Mouse (Mus musculus): ENCODE measurements around the gene Cope. TPM values are rescaled to one million over a fixed set of nuclear protein-coding genes. Genes with fewer than 3 reads are reported as not detected.

Gene Cope
- total RNA-seq, 2 experiments from 2014 or later, result 122 to 132 TPM

Other genes starting within 250 kb of the Cope start
- 1 to 10 TPM; 1.7 to 2.4 TPM for gene Tm6sf2, start 229.6 kb upstream of the Cope start, total RNA-seq (2021)
- gene Hapln4, start 219.1 kb upstream of the Cope start, total RNA-seq (2021), result 10 to 100 TPM; 17.9 to 20.9 TPM
- gene Ncan, start 181.6 kb upstream of the Cope start, total RNA-seq (2021), result 100 to 1,000 TPM; 342 to 344 TPM
- gene Nr2c2ap, start 171.2 kb upstream of the Cope start, total RNA-seq (2021), result 10 to 100 TPM; 25.5 to 28.1 TPM
- 1 to 10 TPM; 9.2 to 9.6 TPM for gene Rfxank, start 163.4 kb upstream of the Cope start, total RNA-seq (2021)
- 10 to 100 TPM; 44.3 to 48.7 TPM for gene Borcs8, start 163.0 kb upstream of the Cope start, total RNA-seq (2021)
- not detected for gene Mef2b, start 162.8 kb upstream of the Cope start, total RNA-seq (2021)
- 10 to 100 TPM; 51.3 to 53.2 TPM for gene Tmem161a, start 130.2 kb upstream of the Cope start, total RNA-seq (2021)
- 10 to 100 TPM; 32.7 to 34.5 TPM for gene Slc25a42, start 90.2 kb upstream of the Cope start, total RNA-seq (2021)
- 100 to 1,000 TPM; 116 to 117 TPM for gene Sugp2, start 68.3 kb upstream of the Cope start, total RNA-seq (2021)
- 10 to 100 TPM; 57.1 to 68.7 TPM for gene Armc6, start 68.1 kb upstream of the Cope start, total RNA-seq (2021)
- 10 to 100 TPM; 10.5 to 12.9 TPM for gene Homer3, start 19.7 kb upstream of the Cope start, total RNA-seq (2021)
- 10 to 100 TPM; 43.5 to 44.6 TPM for gene Ddx49, start within 50 bp of the Cope start, total RNA-seq (2021)
- gene Cers1, start 13.3 kb downstream of the Cope start, total RNA-seq (2021), result 100 to 1,000 TPM; 118 to 126 TPM
- gene Gdf1, start 27.3 kb downstream of the Cope start, total RNA-seq (2021), result 10 to 100 TPM; 15.4 to 20.8 TPM
- gene Upf1, start 50.8 kb downstream of the Cope start, total RNA-seq (2021), result 10 to 100 TPM; 49.8 to 53.4 TPM
- under 1 TPM; 0.51 to 0.72 TPM for gene Comp, start 71.0 kb downstream of the Cope start, total RNA-seq (2021)
- gene Crtc1, start 137.1 kb downstream of the Cope start, total RNA-seq (2021), result 100 to 1,000 TPM; 109 to 111 TPM
- gene Klhl26, start 174.4 kb downstream of the Cope start, total RNA-seq (2021), result 10 to 100 TPM; 37.2 to 37.9 TPM
- gene Tmem59l, start 184.8 kb downstream of the Cope start, total RNA-seq (2021), result 100 to 1,000 TPM; 217 to 225 TPM
- 1 to 10 TPM; 5.8 to 7.5 TPM for gene Crlf1, start 190.6 kb downstream of the Cope start, total RNA-seq (2021)
- 10 to 100 TPM; 96.6 to 99.7 TPM for gene Rex1bd, start 204.2 kb downstream of the Cope start, total RNA-seq (2021)
- 1,000 to 10,000 TPM in 1 of 2 experiments, 100 to 1,000 TPM in 1; 967 to 1,028 TPM for gene Uba52, start 208.3 kb downstream of the Cope start, total RNA-seq (2021)
- gene Fkbp8, start 225.2 kb downstream of the Cope start, total RNA-seq (2021), result 100 to 1,000 TPM; 396 to 406 TPM
- gene Kxd1, start 225.4 kb downstream of the Cope start, total RNA-seq (2021), result 10 to 100 TPM; 40.8 to 43.4 TPM
- gene Ell, start 236.9 kb downstream of the Cope start, total RNA-seq (2021), result 10 to 100 TPM; 13.8 to 17.4 TPM

Data from left cerebral cortex, postnatal 14 days (tissue).